Mouse (Mus musculus) kidney, adult 8-10 months (tissue): Measurements from ENCODE around the gene Wbp2.
"Not testable (repeated sequence)": the region's sequence is repeated elsewhere in the genome, so short reads cannot be mapped to it uniquely, and the experiment has no call there.

Experiments
- DNase-seq, 2 experiments: peaks; one replicate each; pipeline ENCODE4 v3.0.0; 2022

Wbp2 gene

DNA sequence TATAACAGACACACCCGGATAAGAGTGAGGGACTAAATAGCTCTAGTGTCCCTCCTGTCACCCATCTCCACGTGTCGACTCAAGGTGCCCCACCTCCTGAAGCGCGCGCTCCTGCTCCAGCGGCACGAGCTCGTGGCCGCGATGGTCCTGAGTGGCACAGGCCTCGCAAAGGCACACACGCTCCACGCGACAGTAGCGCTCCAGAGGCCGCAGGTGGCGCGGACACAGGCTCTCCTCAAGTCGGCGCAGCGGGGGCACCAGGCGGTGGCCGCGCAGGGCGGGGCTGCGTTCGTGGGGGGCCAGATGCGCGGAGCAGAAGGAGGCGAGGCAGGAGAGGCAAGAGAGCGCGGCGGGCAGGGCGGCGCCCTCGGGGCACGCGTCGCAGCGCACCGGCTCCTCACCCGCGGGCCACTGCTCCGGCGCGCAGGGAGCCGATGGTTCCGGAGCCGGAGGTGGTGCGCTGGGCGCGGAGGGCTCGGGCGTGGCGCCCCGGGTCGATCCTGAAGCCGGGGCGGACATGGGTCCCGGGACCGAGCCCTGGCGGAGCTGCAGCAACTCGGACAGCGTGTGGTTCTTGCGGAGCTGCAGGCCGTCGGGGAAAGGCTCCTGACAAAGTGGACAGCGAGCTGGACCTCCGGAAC lies 22.8 kb upstream of the Wbp2 start:
- peak in 1 of 2 experiments; percentile 52 for DNase-seq

DNA sequence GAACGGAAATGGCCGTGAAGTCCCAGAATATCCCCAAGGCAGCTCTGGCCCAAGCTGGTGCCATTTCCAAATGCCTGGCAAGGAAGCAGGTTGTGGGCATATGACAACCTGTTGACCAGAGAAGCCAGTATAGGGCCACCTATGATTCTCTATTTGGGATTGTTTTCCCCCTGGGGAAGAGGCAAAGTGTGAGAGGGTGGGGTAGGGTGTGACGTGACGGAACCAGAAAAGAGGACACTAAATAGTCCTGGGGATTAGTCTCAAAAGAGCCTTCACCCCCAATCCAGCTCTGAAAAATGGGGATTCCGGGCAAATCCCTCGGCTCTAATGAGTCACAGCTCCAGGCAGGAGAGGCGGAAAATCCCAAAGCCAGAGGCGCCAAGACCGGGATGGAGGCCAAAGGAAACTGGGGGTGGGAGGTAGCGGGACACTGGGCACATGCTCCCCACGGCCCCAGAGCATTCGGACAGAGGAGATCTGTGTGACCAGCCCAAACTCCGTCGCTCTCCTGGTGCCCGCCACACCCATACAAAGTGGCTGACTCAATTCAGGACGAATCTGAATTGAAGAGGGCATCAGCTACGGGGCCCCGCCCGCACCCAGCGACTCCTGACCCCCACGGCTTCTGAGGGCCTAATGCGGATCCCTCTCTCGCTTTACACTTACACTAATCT lies 21.8 kb upstream of the Wbp2 start:
- DNase-seq = peak in 1 of 2 experiments; percentile 73

DNA sequence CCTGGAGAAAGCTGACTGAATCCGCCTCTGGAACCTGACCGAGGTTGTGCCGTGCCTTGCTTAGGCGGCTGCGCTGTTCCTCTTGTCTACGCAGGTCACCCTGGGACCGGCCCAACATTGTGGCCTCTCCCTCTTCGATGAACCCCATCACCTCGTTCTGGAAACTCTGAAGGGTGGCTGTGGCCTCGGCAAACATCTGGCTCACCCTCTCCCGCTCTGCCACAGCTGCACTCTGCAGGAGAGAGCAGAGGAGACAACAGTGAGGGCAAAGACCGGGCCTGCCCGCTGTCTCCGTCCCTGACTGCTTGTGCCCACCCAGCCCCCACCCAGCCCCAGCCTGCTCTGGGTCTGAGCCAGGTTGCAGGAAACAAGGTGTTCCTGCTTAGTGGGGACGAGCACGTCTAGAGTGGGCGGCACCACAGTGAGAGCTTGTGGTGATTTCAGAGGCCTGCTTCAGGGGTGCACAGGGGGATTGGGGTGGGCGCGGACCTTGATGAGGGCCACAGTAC lies 21.0 kb upstream of the Wbp2 start:
- DNase-seq = peak in 1 of 2 experiments; percentile 65

DNA sequence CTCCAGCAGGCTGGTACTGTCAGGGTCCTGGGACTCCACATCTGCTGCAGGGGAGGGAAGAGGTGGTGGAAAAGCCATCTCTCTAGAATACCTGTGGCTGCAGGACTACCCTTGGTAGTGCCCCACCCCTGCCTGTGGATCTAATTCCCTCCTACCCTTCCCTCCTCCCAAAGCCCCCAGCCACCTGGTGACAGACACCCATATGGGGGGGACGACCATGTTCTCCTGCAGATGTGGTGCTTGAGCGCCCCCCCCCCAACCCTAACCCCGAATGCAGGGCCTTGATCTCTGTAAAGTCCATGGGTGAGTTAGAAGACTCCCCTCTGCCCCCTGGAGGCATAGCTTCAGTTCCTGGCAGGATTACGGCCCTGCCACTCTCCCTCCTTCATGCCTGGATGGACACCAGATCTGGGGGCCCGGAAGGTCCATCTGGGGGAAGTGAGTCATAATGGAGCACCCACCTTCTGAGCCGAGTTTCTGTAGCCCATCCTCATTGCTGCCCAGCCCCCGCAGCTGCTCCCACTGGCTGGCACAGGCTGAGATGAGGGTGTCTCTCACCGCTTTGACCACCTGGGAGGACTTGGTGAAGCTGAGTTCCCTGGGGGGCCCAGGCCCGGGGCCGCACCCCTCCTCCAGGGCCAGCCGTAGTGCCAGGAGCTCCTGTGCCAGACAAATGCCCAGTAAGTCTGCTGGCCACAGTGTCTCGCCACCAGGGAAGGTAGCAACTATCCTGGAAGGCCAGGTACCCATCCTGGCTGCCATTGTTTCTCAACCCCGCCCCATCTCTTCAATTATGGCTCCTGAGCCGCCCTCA lies 20.4 kb upstream of the Wbp2 start:
- DNase-seq = peak in 1 of 2 experiments; percentile 48

DNA sequence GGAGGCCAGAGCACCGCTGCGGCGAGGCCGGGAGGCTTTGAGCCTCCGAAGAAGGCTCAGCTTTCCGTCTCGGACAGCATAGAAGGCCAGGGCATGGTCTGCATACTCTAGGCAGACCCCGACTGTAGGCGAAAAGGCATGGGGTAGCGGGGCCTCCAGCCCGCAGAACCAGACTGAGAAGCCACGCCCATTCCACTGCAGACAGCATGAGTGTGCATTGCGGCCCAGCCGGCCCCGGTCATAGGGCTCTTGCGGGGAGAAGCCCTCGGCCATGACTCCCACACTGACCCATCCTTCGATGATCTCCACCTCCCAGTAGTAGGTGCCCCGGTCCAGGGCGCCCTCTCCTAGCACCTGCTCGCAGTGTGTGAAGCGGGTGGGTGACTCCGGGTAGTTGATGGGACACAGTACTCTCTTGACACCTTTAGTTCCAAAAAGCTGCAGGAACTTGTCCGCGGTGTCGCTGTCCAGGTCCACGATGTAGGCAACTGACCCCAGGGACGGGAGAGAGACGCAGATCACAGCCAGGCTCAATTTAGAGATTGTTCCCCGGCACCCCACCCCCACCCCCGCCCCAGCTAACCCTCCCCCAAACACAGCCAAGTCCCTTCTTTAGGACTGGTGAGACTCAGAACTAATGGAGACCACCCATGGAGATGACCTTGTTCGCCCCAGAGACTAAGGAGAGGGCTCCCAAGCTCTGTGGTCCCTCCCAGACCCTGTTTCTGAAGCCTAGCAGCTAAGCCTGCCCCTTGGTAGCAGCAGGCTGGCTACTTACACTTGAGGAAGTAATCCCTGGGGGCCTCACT lies 19.6 kb upstream of the Wbp2 start:
- peak in 1 of 2 experiments; percentile 25 for DNase-seq

DNA sequence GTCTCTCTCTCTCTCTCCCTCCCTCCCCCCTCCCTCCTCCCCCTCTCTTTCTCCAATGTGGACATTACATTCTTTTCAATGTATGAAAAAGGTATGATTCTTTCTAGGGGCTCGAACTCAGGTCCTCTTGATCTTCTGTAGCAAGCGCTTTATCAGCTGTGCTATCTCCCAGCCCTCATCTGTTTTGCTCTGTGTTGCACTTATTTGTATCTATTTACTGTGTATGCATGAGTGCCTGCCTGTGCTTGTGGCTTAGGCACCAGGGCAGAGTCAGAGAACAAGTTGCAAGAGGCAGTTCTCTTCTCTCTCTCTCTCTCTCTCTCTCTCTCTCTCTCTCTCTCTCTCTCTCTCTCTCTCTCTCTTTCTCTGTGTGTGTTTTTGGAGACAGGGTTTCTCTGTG lies 18.3 kb upstream of the Wbp2 start:
- DNase-seq = no peak

DNA sequence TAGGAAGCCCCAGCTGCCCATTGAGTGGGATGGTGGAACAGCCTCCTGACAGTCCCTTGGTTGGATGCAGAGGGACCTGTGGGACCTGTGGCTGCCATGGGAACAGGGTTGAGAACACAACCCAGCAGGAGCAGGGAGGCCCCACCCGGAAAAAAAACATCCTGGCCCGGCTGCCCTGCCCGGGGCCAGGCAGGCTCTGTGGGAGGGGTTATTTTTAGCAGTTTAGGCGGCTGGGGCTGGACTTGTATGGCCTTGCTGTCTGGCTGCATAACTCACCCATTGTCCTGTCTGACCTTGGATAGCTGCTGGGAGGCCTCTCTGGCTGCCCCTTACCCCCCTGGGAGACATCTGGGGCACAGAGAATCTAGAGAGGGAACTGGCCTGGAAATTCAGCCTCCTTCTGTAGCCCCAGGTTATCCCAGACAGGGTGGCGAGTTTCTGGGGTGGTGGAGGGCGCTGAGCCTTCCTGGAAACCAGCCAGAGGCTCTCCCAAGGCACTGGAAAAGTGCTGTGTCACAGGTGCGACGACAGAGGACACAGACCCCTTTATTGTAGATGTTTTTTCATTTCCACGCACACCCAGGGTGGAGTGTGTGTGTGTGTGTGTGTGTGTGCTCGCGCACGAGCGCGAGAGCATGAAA lies 17.3 kb upstream of the Wbp2 start:
- peak; percentile 84 to 92 for DNase-seq

DNA sequence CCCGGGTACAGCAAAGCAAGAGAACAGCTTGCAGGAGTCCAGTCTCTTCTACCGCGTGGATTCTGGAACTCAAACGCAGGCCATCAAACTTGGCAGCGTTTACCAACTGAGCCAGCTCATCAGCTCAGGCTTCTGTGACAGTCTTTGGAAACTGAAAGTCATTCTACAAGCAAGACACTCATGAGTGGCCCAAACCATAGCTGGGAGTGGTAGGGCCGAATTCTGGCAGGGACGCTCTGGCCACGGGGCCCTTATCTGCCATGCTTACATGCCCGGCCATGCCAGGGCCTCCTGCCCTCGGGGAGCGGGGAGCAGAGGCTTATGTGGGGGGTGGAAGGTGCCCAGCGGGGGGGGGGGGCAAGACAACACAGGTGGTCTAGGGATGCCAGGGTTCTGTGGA lies 16.8 kb upstream of the Wbp2 start:
- peak in 1 of 2 experiments; percentile 34 for DNase-seq

DNA sequence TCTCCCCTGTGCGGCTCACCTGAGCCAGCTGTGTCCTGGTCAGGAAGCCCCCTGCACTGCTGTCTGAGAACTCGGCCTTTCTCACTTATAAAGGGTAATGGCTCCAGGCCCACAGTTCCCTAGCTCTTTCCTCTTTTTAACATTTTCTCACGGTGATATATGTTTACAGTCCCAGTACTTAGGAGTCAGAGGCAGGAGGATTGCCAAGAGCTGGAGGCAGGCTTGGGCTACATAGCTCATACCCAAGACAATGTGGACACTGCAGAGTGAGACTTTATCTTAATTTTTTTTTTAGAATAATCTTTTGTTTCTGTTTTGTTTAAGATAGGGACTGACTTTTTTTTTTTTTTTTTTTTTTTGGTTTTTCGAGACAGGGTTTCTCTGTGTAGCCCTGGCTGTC lies 15.7 kb upstream of the Wbp2 start:
- DNase-seq = no peak

DNA sequence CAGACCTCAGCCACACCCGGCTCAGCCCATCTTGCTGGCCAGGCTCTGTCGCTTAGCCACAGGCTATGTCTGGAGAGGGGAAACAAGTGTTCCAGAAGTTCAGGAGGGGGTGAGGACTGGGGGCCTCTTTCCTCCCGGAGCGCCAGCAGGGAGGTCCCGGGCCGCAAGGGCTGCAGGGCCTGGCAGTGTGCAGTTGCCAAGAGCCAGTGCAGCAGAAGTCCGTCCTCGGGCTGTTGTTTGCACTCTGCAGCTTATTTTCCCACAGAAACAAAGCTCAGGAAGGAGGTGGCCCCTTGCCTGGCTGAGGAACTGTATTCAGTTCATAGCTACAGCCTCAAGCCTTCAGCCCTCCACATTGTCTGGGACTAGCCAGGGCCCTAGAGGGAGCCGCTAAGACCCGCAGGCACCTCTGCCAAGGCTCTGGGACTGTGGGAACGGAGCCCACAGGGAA lies 15.2 kb upstream of the Wbp2 start:
- peak in 1 of 2 experiments; percentile 47 for DNase-seq

DNA sequence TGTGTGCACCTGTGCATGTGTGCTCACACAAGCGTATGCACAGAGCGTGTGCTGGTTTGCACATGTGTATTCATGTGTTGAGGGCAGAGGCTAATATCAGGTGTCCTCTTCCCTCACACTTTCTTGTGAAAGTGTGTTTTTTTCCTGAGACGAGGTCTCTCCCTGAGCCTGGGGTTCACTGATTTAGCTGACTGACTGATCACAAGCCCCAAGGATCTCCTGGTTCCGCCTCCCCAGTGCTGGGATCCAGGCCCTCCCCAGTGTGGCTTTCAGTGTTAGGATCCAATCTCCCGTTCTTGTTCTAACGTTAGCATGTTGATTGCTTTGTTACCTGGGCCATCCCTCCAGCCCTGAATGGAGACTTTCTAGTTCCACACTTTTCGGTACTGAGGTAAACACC lies 14.0 kb upstream of the Wbp2 start:
- peak in 1 of 2 experiments; percentile 22 for DNase-seq

DNA sequence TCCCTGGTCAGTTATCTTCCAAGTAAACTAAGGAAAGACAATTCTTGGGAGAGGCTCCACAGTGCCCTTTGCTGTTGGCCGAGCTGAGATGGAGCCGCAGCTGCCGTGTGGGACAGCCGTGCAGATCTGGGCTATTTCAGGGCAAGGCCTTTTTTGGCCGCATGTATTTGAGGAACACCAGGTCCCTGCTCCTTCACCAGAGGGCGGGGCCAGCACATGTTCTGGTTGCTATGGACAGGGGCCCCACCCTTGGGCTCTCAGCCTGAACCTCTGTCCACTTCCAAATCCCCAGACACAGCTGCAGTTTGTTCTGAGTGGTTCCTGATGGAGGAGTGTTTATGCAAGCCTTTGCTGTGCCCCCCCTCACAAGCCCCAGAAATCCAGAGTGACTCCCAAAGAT lies 13.6 kb upstream of the Wbp2 start:
- peak; percentile 69 to 82 for DNase-seq

DNA sequence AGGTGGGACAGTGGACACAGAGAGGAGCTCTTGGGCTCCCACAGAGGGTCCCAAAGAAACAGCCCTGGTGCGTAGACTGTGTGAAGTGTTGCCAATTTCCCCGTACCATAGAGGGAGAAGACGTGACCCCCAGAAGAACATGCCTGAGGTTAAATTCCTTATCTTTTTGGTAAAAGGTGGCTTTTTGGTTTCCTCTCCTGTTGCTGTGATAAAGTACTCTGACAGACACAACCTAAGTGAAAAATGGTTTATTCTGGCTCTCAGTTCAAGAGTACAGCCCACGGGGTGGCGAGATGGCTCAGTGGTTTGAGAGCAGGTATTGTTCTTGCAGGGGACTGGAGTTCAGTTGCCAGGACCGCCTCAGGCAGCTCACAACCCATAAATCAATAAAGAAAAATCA lies 12.7 kb upstream of the Wbp2 start:
- DNase-seq = no peak

DNA sequence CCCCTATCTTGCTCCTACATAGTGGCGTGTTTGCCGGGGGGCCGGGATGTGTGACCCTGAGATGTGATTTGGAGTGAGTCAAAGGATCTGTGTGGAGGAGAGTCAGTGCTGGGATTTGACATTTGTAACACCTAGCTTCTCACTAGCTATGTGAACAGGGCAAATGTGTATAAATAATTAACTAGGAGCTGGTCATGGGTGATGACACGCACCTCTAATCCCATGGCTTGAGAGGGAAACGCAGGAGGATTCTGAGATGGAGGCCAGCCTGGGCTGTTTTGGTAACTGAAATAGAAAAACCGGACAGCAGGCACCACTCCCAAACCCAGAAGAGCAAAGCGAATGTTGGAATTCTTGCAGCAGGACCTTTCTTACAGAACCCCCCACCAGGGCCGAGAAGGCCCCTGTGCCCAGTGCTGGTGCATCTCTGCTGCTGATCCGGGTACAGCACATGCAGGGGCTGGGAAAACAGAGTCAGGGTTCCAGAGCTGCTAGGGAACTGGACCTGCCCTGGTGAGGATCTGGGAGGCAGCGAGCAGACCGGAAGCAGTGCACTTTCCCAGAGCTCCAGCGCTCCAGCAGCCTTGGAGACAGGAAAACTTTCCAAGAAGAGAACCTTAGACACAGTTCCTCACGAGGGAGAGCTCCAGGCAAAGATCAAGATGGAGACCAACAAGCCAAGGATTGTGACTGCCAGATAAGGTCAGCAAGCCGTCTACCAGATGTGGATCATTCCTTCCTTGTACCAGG lies 12.1 kb upstream of the Wbp2 start:
- peak; percentile 68 to 84 for DNase-seq

DNA sequence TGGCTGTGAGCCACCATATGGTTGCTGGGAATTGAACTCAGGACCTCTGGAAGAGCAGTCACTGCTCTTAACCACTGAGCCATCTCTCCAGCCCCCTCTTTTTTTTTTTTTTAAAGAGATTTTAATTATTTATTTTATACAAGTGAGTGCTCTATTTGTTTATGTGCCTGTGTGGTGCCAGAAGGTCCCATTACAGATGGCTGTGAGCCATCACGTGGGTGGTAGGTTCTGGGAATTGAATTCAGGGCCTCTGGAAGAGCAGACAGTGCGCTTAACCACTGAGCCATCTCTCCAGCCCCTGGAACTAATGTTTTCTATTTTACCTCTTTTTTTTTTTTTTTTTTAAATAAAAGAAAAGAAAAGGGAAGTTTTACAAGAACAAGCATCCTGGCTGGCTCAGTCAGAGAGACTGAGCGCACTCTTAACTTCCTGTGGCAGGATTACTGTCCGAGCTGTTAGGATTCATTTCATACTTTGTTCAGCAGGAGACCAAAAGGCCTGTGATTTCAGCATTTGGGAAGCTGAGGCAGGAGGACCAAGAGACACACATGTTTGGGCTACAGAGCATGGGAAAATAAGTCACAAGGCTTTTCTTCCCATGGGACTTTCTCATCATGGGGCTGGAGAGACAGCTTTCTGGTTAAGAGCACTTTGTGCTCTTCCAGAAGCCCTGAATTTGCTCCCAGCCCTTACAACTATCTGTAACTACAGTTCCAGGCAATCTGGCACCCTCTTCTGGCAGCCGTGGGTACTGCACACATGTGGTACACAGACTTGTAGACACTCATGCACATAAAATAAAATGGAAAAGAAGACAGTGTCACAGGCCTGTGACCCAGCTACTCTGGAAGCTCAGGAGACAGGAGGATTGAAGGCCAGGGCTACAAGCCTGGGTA lies 9.7 kb upstream of the Wbp2 start:
- DNase-seq = peak in 1 of 2 experiments; percentile 47

DNA sequence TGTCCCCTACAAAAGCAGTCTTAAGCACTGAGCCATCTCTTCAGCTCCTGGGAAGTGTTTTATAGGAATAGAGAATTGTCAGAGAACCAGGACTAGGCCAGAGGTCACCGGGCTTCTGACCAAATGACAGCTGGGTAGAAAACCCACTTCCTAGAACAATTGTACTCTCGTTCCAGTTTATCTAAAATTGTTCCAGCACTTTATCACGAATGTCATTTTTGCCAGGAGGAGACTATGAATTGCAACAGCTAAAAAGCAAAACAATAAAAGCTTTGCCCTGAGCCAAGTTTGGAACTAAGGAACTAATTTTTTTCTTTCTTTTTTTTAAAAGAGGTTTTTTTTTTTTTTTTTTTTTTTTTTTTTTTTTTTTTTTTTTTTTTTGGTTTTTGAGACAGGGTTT lies 8.8 kb upstream of the Wbp2 start:
- peak; percentile 72 to 76 for DNase-seq

DNA sequence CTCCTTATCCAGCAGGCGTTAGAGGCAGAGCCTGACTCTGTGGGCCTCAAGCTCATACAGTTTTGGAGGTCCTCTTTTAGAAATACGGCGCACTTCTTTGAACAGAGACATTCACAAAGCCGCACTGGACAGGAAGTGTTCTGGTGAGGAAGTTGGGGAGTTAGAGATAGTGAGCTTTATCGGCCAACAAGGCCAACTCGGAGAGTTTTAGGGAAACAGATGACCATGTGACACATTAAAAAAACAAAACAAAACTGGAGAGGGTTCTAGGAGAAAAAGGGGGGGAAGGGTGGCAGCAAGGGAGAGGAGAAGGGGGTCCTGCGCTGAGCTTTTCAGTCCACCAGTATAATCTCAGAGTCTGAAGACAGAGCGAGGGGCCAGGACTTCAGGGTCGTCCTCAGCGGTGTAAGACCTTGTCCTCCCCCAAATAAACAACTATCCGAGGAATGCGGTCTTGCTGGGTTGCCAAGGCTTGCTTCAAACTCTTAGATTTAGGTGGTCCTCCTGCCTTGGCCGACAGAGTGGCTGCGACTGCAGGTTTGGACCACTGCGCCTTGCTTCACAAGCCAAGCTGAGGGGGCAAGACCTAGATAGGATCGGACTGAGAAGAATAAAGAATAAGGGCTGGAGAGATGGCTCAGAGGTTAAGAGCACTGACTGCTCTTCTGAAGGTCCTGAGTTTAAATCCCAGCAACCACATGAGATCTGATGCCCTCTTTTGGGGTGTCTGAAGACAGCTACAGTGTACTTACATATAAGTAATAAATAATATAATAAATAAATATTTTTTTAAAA lies 7.2 kb upstream of the Wbp2 start:
- no peak for DNase-seq

DNA sequence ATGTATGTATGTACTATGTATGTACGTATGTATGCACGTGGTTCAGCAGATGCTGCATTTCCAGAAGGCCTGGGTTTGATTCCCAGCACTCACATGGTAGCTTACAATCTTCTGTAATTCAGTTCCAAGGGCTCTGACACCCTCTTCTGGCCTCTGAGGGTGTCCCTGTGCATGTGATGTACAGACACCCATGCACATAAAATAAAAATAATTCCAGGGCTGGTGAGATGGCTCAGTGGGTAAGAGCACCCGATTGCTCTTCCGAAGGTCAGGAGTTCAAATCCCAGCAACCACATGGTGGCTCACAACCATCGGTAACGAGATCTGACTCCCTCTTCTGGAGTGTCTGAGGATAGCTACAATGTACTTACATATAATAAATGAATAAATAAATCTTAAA lies 6.2 kb upstream of the Wbp2 start:
- not testable (repeated sequence) for DNase-seq

DNA sequence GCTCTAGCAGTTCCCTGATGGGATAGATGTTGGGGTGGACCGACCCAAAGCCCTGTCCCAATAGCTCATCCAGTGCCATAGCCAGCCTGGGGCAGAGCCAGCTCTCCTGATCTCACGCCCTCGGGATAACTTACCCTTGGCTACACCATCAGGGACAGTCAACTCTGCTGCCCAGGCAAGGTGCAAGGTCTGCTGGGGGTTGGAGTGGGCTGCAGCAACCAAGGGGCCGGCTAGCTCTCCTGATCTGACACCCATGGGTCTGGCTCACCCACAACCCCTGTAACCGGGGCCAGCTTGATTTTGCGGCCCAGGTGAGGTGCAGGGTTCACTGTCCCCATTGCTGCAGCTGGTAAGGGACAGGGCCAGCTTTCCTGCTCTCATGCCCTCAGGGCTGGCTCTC lies 4.8 kb upstream of the Wbp2 start:
- no peak for DNase-seq
